Mouse (Mus musculus): Measurements from ENCODE around the gene Zfp36. TPM values are rescaled to one million over a fixed set of nuclear protein-coding genes. Genes with fewer than 3 reads are reported as not detected.

Zfp36 gene
- polyA plus RNA-seq, 1 experiment, result 106 TPM

DNA sequence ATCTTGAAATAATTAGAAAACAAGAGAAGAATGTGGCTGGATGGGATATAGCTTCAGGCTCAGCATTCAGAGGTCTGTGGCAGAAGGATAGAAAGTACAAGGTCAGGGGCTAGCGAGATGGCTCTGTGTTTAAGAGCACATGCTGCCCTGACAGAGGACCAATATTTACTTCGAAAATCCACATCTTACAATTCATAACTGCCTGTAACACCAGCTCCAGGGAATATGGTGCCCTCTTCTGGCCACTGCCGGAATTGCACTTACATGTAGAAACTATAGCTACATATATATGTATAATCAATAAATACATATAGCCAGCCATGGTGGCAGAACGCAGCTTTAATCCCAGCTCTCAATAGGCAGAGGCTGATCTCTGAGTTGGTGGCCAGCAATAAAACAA is 35.4 kb downstream of the Zfp36 start:
- DNase-seq (ENCODE audit: low read depth in 1 of 2, low spot score in 2 of 2), result peak; percentile 63 to 64
- TF ChIP-seq POLR2A (IDR thresholded peaks at IDR 0.05; ENCODE audit: low read depth, low read length) (no peak), CTCF (IDR thresholded peaks at IDR 0.05; ENCODE audit: extremely low read depth, insufficient read depth, insufficient read length, insufficient replicate concordance) (peak; percentile 41; the same call in 1 of the 2 replicates)
- H3K27me3 ChIP-seq (ENCODE audit: control insufficient read depth, insufficient read depth, low read length), result no peaks in the 10 kb centered on the region
- no peak overlapping the region for H3K4me3 ChIP-seq (ENCODE audit: extremely low read depth, insufficient read depth, insufficient read length)
- H3K36me3 ChIP-seq (ENCODE audit: control insufficient read depth, insufficient read depth, low read length), result no peaks in the 10 kb centered on the region
- H3K27ac ChIP-seq (ENCODE audit: insufficient read depth, low read length), result no peak overlapping the region
- 2% methylated on average over 4 of the region's 4 CpGs for WGBS
- no peaks in the 10 kb centered on the region for H3K4me1 ChIP-seq (ENCODE audit: control insufficient read depth, insufficient read depth, insufficient read length)

GRCm38 (mm10) chr7:28341381-28341780 is 38.7 kb downstream of the Zfp36 start:
- H3K4me1 ChIP-seq (ENCODE audit: control insufficient read depth, insufficient read depth, insufficient read length), result no peaks in the 10 kb centered on the region; the same call in none of the 2 replicates
- 78% methylated on average over 7 of the region's 7 CpGs for WGBS
- H3K27me3 ChIP-seq (ENCODE audit: control insufficient read depth, insufficient read depth, low read length), result no peaks in the 10 kb centered on the region
- no peaks in the 10 kb centered on the region for H3K36me3 ChIP-seq (ENCODE audit: control insufficient read depth, insufficient read depth, low read length)
- TF ChIP-seq POLR2A (IDR thresholded peaks at IDR 0.05; ENCODE audit: low read depth, low read length) (no peak), CTCF (IDR thresholded peaks at IDR 0.05; ENCODE audit: extremely low read depth, insufficient read depth, insufficient read length, insufficient replicate concordance) (no peak)
- H3K4me3 ChIP-seq (ENCODE audit: extremely low read depth, insufficient read depth, insufficient read length), result no peak overlapping the region
- DNase-seq (ENCODE audit: low read depth in 1 of 2, low spot score in 2 of 2), result no peak
- no peak overlapping the region for H3K27ac ChIP-seq (ENCODE audit: insufficient read depth, low read length)

DNA sequence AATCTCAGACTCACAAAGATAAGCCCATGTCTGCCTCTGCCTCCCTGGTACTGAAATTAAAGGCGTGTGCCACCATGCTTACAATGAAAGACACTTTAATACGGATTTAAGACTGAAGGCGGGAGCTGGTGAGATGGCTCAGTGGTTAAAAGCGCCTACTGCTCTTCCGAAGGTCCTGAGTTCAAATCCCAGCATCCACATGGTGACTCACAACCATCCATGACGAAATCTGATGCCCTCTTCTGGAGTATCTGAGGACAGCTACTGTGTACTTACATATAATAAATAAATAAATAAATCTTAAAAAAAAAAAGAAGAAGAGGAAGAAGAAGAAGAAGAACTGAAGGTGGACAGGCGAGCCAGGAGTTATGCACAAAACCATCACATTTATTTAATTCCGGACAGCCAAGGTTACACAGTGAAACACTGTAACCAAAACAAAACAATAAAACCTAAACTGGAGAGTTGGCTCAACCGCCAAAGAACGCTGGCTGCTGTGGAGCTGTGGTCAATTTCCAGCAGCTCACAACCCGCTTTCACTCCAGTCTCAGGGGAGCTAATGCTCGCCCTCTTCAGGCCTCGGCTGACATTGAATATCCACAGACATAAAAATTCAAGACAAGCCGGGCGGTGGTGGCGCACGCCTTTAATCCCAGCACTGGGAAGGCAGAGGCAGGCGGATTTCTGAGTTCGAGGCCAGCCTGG is 40.7 kb downstream of the Zfp36 start:
- Histone ChIP-seq H3K27ac (ENCODE audit: insufficient read depth, low read length) (peak overlapping the region; percentile 92), H3K4me1 (ENCODE audit: control insufficient read depth, insufficient read depth, insufficient read length) (no peaks in the 10 kb centered on the region; the same call in none of the 2 replicates), H3K4me3 (ENCODE audit: extremely low read depth, insufficient read depth, insufficient read length) (peak overlapping the region; percentile 55; the same call in 1 of the 2 replicates), H3K36me3 (ENCODE audit: control insufficient read depth, insufficient read depth, low read length) (no peaks in the 10 kb centered on the region), H3K27me3 (ENCODE audit: control insufficient read depth, insufficient read depth, low read length) (no peaks in the 10 kb centered on the region)
- 17% methylated on average over 19 of the region's 19 CpGs for WGBS
- TF ChIP-seq POLR2A (IDR thresholded peaks at IDR 0.05; ENCODE audit: low read depth, low read length), result no peak
- TF ChIP-seq CTCF (IDR thresholded peaks at IDR 0.05; ENCODE audit: extremely low read depth, insufficient read depth, insufficient read length, insufficient replicate concordance), result peak; percentile 11; the same call in 1 of the 2 replicates
- DNase-seq (ENCODE audit: low read depth in 1 of 2, low spot score in 2 of 2), result peak; percentile 55 to 63

GRCm38 (mm10) chr7:28338108-28338998 is 41.7 kb downstream of the Zfp36 start, which contains the start of gene Supt5:
TSS of gene Supt5 (minus strand) at chr7:28338746.
- H3K27ac ChIP-seq (ENCODE audit: insufficient read depth, low read length), result peak within 1 kb of the TSS; percentile 92
- H3K4me3 ChIP-seq (ENCODE audit: extremely low read depth, insufficient read depth, insufficient read length), result peak within 1 kb of the TSS; percentile 86
- no peaks in the 10 kb centered on the region for H3K27me3 ChIP-seq (ENCODE audit: control insufficient read depth, insufficient read depth, low read length)
- H3K36me3 ChIP-seq (ENCODE audit: control insufficient read depth, insufficient read depth, low read length), result no peaks in the 10 kb centered on the region
- under 1% methylated on average over 77 of the region's 77 CpGs for WGBS
- DNase-seq (ENCODE audit: low read depth in 1 of 2, low spot score in 2 of 2), result peak; percentile 98
- TF ChIP-seq CTCF (IDR thresholded peaks at IDR 0.05; ENCODE audit: extremely low read depth, insufficient read depth, insufficient read length, insufficient replicate concordance), result no peak
- TF ChIP-seq POLR2A (IDR thresholded peaks at IDR 0.05; ENCODE audit: low read depth, low read length), result peak; percentile 92
- no peaks in the 10 kb centered on the region; the same call in none of the 2 replicates for H3K4me1 ChIP-seq (ENCODE audit: control insufficient read depth, insufficient read depth, insufficient read length)

- Histone ChIP-seq H3K4me3 (ENCODE audit: extremely low read depth, insufficient read depth, insufficient read length) (no peak overlapping the region), H3K36me3 (ENCODE audit: control insufficient read depth, insufficient read depth, low read length) (peaks cover 5% of the 10 kb centered on the region), H3K27me3 (ENCODE audit: control insufficient read depth, insufficient read depth, low read length) (no peaks in the 10 kb centered on the region), H3K4me1 (ENCODE audit: control insufficient read depth, insufficient read depth, insufficient read length) (no peaks in the 10 kb centered on the region; the same call in none of the 2 replicates), H3K27ac (ENCODE audit: insufficient read depth, low read length) (no peak overlapping the region)
- no peak for TF ChIP-seq POLR2A (IDR thresholded peaks at IDR 0.05; ENCODE audit: low read depth, low read length)
- TF ChIP-seq CTCF (IDR thresholded peaks at IDR 0.05; ENCODE audit: extremely low read depth, insufficient read depth, insufficient read length, insufficient replicate concordance), result no peak
- DNase-seq (ENCODE audit: low read depth in 1 of 2, low spot score in 2 of 2), result no peak
- 93% methylated on average over 2 of the region's 2 CpGs for WGBS
These were observed 44.6 kb downstream of the Zfp36 start for GRCm38 (mm10) chr7:28335471-28335870.

DNA sequence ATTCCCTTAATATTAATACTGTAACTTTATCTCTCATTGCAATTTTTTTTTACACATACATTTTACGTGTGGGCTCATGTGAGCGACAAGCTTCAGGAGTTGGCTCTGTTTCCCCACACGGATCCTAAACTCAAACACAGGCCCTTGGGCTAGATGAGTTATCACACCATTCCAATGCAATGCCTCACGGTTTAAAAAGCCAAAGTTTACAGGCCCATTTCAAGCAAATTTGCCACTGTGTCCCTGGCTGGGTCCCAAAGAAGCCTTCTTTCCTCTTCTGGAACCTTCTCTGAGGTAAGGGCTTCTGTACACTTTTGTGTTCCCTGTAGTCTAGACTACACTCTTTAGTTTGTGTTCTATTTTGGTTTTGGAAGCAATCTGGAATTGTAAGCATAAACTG is 45.5 kb downstream of the Zfp36 start:
- Histone ChIP-seq H3K27ac (ENCODE audit: insufficient read depth, low read length) (no peak overlapping the region), H3K4me3 (ENCODE audit: extremely low read depth, insufficient read depth, insufficient read length) (no peak overlapping the region), H3K4me1 (ENCODE audit: control insufficient read depth, insufficient read depth, insufficient read length) (no peaks in the 10 kb centered on the region; the same call in none of the 2 replicates), H3K27me3 (ENCODE audit: control insufficient read depth, insufficient read depth, low read length) (no peaks in the 10 kb centered on the region), H3K36me3 (ENCODE audit: control insufficient read depth, insufficient read depth, low read length) (peaks cover 13% of the 10 kb centered on the region)
- WGBS, result 91% methylated on average over 4 of the region's 4 CpGs
- no peak for TF ChIP-seq POLR2A (IDR thresholded peaks at IDR 0.05; ENCODE audit: low read depth, low read length)
- no peak for TF ChIP-seq CTCF (IDR thresholded peaks at IDR 0.05; ENCODE audit: extremely low read depth, insufficient read depth, insufficient read length, insufficient replicate concordance)
- no peak for DNase-seq (ENCODE audit: low read depth in 1 of 2, low spot score in 2 of 2)
